Mouse (Mus musculus) olfactory bulb, adult 2 months (tissue): Measurements from ENCODE around the gene Chd1l.

Experiments used
- CTCF ChIP-seq: fragments of 200-500 bp; IDR thresholded peaks from 2 replicates; pipeline ENCODE4 v1.5.1; 2012; ENCODE audit warnings: low read depth, mild to moderate bottlenecking, low read length, moderate library complexity; ENCODE audit not compliant: insufficient read depth
- POLR2A ChIP-seq: fragments of 200-500 bp; IDR thresholded peaks from 2 replicates; pipeline ENCODE4 v1.6.1; 2012; ENCODE audit warnings: mild to moderate bottlenecking, low read depth, low read length, moderate library complexity; ENCODE audit not compliant: insufficient read depth

DNA sequence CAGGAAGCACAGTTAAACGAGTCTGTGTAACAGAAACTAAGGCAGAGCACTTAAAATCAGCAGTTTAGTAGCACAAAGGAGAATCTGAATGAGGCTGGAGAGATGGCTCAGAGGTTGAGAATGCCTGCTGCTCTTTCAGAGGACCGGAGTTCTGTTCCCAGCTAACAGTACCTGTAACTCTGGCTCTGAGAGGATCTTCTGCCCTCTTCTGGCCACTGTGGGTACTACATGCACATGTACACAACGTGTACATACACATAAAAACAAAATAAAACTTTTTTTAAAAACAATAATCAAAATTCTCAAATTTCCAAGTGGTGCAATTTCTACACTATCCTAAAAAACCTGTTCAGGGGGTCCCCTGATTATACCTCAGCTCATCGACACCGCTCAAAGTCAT, 85.2 kb downstream of the Chd1l start:
- no peak for TF ChIP-seq CTCF
- no peak for TF ChIP-seq POLR2A
